Mouse (Mus musculus) regulatory T cell (primary cell): ENCODE results near the gene Ergic3.

Experiments used
- in situ Hi-C: fragments of 300-600 bp; cut with MboI, MseI; formaldehyde crosslinking; loops from one replicate; pipeline ENCODE4 v1.15.1; 2025; ENCODE audit warnings: high pct_unique_total_duplicates

The Ergic3 gene

GRCm38 (mm10) chr2:156065099-156066041, 57.5 kb downstream of the Ergic3 start, which contains the start of gene Spag4:
Gene Spag4, plus strand, starts transcription at chr2:156065175.
- in situ Hi-C loops = no loop called here

GRCm38 (mm10) chr2:156066126-156066525, 58.3 kb downstream of the Ergic3 start:
- in situ Hi-C loops = no loop called here
